Mouse (Mus musculus) urinary bladder, postnatal 10 days (tissue): Measurements from ENCODE around the gene Cxcr5.

Experiments used
- DNase-seq: peaks from one replicate; pipeline ENCODE4 v3.0.0; 2022; ENCODE audit warnings: low spot score

Cxcr5 gene

DNA sequence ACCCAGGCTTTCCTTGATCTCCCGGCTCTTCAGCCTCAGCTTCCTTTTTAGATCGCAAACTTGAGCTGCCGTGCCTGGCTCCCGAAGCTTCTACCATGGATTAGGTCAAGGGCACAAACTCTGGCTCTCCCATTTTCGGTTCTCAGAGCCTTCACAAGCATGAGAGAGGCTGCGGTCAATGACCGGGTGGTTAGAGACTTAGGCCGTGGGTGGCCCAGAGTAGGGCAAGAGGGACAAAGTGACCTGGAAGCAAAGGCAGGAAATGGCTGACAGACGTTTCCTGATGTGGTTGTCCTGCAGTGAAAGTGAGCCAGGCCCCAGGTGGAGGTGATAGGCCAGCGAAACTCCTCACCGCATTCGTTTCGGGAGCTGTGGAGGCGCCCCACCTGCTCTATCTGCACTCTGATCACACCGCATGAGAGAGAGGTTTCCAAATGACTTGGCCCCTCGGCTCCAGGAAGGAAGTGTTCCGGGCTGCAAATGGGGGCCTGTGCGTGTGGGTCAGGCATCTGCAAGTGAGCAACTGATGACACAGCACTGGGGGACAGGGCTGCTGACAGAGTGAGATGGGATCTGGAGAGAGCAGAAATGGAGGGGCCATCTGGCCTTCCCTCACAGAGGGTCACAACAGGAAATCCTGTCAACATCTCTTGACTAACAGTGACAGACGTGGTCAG is 23.9 kb downstream of the Cxcr5 start:
- DNase-seq = no peak

DNA sequence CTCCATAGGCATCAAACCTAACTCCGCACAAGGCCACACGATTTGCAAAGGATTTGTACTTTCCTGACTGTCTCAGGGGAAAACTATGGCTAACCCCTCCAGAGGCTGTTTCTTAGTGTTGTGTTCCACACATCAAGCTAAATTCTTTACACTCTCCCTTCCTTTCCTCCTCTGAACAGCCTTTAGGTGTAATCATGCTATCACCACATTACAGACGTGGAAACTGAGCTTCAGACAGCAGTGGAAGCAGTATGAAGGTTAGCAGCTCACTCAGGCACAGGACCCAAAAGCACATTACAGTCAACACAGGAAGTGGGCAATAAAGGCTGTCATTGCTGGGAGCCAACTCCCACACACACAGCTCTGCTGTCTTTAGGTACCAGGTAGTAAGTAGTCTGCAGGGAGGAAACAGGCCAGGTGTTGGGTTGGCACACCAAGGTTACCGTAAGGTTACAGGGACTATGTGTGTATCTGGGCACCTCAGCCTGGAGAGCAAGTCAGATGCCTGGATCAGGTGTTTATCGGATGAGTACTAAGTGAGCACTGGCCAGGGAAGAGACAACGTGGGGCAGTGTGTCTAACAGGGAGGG is 28.6 kb downstream of the Cxcr5 start:
- DNase-seq = no peak

DNA sequence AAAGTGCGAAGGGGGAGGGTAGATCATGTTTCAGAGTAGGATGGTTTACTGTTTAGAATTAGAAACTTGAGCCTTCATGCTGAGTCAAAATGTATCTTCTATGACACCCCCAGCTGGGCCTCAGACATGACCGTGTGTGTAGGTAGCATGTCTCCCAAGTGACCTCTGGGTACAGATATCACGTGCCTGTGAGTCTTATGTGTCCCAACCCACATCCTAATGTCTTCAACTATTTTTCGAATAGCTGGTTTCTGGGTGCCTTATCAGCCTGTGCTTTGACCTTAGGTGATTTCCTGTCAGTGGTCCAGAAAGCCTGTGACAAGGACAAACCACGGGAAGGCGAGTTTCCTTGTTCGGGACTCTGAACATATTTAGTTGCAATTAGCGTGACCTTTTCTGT is 33.3 kb downstream of the Cxcr5 start:
- DNase-seq = no peak

DNA sequence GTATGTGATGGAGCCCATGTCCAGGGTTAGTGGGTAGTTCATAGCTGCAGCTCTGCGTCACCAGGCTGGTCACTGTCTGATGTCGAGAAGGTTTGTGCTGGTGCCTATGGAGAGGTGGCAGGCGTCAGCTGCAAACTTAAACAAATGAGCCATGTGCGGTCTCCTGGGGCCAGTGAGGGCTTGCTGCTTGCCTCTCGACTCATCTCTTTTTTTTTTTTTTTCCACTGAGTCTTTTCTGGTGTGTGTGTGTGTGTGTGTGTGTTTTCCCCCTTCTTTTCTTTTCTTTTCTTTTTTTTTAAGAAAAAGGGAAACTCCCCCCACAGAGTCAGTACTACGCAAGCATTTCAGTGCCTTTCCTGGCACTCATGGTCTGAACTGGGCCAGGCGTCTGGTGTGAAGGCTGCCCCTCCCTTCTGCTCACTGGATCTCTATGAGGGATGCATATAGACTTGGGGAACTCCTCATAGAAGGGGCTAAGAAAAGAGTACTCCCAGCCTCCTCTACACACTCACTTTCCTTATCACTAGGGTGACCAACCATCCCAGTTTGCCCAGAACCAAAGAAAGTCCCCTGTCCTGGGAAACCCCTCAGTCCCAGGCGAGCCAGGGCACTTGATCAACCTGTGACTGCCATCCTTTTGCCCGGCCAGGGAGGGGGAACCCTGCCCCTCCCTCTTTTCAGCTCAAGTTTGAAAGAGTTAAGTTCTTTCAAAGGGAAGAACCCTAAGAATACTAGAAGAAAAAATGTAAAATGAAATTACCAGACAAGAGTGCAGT is 35.2 kb downstream of the Cxcr5 start:
- no peak for DNase-seq

DNA sequence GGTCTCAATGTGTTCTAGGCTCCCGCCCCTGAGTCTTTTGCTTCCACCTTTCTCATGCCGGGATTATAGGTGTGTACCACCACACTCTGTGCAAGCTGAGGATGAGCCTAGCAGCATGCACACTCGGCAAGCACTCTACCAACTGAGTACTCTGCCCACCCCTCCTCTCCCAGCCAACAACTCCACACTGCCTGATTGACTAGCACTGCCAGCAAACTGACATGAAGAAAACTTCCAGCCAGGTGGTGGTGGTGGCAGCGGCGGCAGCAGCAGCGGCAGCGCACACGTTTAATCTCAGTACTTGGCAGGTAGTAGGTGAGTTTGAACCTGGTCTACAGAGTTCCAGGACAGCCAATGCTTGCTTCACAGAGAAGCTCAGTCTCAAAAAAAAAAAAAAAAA is 36.1 kb downstream of the Cxcr5 start:
- no peak for DNase-seq

DNA sequence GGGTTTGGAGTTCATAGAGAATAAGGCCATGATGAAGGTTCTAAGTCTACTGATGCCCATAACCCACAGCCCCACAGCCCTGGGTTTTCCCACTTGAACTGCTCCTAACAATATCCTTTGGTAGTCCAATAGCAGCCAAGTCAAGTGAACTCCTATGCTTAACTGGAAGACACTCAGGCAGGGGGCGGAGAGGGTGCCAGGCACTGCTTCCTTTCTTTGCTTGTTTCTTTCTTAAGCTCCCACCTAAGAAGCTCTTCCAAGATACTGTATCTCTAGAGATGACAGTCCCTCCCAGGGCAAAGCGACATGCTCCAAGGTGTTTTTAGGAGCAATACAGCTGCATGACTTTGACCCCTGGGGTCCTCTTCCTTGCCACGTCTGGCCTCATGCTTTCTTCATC is 36.7 kb downstream of the Cxcr5 start:
- no peak for DNase-seq

DNA sequence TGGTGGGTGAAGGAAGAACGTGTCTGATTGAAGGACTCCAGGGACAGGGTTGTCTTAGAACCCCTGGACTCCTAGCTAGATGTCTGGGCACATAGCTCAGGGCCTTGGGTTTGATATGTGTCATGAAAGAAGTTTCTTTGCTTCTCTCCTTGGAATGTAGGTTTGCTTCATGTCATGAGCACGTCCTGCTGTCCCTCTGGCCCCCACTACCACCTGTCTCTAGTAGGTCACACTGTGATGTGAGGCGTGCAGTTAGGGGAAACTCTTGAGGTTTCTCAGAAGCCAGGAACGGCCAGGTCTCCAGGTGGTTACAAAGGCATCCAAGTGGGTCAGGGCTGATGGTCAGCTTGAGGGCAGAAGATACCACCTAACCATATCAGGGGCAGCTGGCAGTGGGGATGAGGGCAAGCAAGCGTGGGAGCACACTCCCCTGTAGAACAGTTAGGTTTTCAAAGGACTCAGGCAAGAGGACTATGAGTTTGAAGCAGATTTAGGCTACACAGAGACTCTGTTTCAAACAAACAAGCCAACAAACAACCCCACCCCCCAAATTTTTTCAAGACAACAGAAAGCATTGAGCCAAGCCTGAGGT is 37.3 kb downstream of the Cxcr5 start:
- no peak for DNase-seq

DNA sequence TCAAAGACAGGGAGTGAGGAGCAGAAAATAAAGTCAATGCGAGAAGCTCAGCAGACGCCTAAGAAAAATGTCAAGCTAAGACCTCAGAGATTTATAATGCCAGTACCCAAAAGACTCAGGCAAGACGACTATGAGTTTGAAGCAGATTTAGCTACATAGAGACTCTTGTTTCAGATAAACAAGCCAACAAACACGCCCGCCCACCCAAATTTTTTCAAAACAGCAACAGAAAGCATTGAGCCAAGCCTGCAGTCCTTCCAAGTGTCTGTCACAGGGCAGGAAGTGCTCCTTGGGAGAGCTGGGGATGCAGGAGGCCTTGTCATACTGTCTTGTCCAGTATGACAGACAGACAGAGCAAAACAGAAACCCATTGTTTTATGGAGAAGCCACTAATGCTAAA is 38.0 kb downstream of the Cxcr5 start:
- DNase-seq = no peak

DNA sequence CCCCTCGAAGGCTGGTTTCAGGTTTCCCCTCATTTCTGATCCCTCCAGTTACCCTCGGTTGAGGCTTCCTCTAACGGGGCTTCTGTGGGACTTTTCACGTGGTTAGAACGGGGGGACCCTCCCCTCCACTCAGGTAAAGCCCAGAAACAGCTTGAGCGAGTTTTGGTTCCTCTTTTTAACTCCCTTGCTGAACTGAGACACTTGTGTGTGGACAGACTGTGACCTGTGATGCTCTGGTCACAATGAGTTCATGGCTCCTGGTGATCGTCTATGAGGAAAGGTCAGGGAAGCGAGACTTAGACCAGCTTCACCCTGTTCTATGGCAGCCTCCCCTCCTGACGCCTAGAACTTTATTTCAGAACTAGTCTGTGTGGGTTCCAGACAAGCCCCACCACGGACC is 39.8 kb downstream of the Cxcr5 start:
- DNase-seq = no peak

DNA sequence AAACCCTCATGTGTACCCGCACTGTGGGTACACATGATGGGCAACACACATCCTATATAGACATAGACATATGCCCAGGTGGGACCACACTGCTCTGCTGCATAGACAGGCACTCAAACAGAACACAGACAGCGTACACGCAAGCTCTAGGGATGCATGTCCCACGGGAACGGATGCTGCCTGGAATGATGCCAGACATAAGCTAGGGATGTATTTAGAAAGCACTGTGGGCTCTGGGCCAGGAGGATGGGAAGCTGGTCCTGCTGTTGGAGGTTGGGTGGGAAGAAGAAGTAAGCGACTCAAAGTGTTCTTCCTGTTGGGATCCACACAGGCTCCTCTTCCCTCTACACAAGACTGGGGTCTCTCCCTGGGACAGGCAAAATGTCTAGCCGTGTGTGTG is 43.6 kb downstream of the Cxcr5 start:
- no peak for DNase-seq

DNA sequence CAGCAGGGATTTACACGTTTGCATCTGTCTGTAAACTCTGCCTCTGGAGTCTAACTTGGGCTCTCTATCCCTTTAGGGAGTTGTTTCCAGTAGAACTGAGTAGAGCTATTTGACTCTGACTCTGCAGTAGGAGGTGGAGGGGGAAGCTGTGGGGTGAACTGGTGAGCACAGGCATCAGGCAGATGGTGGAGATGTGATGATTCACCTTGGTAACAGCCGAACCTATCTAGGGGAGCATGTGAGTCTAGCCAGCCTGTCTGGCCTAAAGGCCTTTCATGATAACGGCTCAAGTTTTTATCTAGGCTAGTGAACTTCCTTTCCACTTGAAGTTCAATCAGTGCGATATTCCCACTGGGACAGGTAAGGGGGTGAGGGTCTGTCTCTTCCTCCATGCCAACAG is 44.3 kb downstream of the Cxcr5 start:
- no peak for DNase-seq

DNA sequence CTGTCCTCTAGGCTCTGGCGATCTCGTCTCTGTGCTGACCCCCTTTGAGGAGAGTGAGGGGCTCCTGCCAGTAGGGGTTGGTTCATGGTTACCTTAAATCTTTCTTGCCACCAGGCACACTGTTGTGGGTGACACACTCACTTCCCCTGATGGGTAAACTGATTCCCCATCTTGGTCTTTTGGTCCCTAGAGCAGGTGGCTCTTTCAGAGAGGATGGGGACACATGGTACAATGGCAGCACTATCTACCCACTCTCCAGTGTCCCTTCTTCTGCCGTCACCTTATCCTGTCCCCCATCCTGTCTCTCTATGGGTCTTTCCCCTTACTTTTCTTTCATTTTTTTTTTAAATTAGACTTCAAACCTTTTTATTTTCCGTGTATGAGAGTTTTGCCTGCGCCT is 45.8 kb downstream of the Cxcr5 start:
- no peak for DNase-seq

DNA sequence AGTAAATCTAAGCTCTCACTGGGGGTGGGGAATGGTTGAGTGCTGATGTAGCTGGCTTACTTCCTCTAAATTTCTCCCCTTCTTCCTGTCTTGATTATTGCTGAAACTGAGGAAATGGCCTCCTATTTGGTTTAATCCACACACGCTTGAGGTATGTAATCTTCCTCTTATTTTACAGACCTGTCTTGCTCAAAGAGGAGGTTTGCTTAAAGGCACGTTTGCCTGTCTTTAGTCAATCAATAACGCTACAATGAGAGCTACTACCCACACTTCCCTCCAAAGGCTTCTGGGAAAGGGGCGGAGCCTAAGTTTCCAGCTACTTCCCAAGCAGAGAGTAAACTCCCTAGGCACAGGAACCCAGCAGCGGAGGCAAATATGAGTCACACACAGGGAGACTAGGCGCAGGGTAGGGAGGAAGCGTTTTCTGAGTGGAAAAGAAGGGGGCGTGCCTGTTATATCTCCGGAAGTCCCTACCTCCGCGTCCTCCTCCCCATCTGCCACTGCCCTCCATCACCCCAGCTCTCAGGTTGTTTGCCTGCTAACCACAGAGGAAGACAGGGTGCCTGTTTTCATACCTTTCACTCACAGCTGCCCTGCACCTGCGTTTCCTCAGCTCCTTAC is 46.4 kb downstream of the Cxcr5 start:
- DNase-seq = no peak

DNA sequence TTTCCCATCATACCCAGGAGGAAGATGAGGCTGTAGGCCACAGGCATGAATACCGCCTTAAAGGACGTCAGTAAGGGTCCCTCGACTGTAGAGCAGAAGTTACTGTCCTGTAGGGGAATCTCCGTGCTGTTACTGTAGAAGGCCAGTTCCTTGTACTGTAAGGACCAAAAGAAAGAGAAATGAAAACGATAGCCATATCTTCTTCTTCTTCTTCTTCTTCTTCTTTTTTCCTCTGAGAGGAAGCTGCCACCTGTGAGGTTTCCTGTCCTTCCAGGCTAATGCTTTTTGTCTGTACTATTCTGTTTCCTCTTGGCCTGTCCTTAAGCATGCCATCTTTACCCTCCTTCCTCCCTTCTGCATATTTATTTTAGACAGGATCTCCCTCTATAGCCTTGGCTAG is 47.5 kb downstream of the Cxcr5 start:
- no peak for DNase-seq

DNA sequence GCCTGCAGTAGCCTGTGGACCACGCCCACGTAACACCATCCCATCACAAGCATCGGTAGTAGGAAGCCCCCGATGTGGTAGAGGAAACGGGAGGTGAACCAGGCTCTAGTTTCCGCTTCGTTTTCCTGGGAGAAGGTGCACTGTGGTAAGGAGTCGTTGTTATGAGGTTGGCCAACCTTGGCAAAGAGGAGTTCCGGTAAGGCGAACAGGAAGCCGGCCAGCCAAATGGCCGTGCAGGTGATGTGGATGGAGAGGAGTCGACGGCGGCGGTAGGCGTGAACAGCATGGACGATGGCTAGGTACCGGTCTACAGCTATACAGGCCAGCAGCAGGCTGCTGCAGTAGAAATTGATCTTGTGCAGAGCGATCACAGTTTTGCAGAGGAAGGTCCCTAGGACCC is 48.1 kb downstream of the Cxcr5 start:
- no peak for DNase-seq

DNA sequence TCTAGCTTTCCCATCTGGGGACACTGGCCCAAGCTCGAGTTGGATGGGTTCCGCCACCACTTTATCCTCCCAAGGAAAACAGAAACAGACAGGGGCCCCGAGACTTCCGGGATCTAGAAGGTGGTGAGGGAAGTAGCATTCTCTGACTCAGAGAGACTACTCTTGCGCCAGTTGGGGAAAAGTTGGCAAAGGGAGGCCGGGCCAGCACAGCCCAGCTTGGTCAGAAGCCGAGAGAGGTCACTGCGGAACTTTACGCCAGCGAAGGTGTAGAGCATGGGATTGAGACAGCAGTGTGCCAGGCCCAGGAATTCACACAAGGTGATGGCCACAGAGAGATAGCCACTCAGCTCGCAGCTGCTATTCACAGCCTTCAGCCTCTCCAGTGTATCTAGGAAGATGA is 48.6 kb downstream of the Cxcr5 start:
- DNase-seq = no peak

DNA sequence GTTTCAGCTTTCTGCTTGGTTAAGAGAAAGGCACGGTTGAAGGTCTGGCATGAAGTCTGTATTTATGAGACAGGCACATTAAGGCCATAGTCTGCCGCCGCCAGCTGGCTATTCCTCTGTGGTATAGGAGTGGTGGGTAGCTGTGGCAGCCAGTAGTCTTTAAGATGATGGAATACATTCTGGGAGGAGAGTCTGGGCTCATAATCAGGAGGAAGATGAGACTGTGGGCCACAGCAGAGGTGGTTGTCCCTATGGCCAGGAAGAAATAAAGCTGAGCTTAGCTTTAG is 49.0 kb downstream of the Cxcr5 start:
- DNase-seq = no peak

DNA sequence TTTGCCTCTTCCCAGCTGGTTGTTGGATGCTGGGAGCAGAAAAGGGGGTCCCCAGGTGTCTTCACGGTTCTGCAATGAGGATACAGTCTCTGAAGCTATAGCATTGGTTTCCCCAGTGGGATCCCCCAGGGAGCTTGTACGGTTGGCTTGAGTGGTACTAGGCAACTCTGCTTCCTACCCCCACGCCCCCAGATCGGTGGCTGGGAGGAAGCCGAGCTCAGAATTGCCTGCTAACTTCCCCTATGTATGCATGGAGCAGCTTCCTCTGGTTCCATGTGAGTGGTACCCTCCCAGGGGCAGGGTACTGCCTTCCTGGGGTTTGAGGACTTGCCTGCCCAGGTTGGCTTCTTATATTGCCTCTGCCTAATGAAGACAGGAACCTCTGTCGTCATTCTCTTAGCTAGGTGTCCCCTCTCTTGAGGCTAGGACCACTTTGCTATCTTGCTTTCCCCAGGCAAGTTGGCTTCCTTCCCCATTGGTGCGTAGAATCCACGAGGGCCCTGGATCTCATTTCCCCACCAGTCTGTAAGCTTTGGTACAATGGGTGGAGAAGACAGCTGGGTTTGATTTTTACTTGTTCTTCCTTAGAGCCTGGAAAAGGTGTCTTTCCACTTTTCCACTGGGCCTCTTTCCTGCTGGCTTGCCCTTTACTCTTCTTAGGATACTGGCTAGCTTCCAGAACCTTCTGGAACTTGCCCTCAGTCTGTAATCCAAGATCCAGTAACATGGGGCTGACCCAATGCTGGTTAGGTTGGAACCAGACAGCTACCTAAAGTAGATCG is 49.6 kb downstream of the Cxcr5 start:
- DNase-seq = no peak

DNA sequence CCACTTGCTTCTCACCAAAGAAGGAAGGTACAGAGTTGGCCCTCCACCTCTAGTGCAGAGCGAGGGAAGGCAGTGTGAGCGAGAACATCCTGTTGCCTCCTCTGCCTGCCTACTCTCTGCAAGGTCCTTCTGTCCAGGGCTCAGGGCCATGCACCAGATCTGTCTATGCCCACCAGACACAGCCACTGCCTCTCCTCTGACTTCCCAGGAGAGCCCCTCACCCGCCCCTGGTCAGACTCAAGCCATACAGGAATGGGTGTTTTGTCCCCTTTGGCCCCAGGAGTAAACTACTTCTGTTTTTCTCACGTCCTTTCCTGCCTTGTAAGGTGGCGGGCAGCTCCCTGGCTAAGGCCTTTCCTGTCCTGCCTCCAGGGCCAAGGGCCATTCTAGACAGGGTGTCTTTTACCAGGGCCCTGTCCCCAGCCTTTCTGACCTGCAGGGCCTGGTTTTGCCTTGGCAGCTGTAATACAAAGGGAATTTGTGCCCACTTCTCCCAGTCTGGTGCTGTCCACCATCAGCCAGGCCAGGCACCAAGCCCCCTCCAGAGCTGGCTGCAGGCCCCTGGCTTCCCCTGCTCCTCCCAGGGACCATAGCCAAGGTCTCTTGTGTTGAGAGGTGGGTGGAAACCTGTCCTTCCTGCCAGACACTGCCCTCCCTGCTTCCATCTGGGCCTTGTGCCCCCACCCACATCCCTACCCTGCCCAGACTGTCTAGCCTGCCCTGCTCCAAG is 50.6 kb downstream of the Cxcr5 start:
- no peak for DNase-seq

DNA sequence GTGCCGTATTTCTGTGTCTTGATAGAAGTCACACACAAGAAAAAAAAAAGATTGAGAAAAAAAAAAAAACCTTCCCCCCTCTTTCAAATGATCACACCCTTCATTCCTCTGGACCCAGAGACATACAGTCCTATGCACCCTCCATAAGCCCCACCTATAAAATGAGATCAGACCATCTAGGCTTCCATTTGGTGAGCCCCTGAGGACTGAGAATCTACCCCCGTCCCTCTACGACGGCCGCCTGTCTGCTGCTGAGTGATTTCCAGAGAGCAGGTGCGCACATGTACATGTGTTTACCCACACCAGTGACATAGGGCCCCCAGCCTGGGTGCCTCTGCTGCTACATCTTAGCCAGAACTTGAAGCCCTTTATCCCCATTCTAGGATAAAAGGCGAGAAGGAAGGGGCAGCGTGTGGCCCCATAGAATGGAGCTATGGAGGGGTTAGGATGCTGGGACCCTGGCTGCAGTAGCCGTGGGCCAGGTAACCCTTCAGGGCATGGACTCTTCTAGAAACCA is 51.3 kb downstream of the Cxcr5 start:
- DNase-seq = no peak
